Mouse (Mus musculus): ENCODE measurements around the gene F2r. TPM values are rescaled to one million over a fixed set of nuclear protein-coding genes. Genes with fewer than 3 reads are reported as not detected.

F2r gene
- polyA plus RNA-seq, 1 experiment from 2014 or later, result 85.6 TPM

DNA sequence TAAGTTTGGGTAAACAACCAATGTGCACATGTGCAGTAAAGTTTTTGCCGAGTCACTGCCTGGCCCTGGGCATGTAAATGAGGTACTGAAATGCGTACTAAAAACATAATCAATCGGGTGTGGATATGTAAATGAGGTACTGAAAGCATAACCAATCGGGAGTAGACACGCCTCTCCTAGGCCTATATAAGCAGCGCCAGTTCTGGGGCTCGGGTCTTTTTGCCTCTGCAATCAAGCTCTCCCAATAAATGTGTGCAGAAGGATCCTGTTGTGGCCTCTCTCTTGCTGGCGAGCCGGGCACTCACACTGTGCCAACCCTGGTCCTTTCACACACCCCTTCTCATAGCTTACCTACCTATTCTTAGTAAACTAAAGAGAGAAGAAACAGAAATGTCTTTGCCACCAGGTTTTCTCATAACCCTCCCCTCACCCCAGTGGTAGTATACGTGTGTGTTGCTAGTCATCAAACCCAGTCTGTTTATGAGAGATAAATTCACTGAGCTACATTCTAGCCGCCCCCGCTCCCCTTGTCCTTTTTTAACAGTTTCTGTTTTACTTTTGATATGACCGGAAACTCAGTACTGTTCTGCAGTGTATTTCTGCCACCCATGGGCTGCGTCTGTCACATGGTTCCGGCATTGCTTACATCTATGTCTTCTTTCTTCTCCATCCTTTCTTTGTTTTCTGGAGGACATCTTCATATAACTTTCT is 51.3 kb downstream of the F2r start:
- ATAC-seq (replicated peaks; ENCODE audit: low FRiP score, low read depth) (no peak), DNase-seq (ENCODE audit: low spot score) (no peak)
- WGBS, result 97% methylated on average over 15 of the region's 15 CpGs
- no peaks in the 10 kb centered on the region for H3K9me3 ChIP-seq (replicated peaks; ENCODE audit: low read length)
- H3K9ac ChIP-seq (ENCODE audit: low read depth, low read length), result no peak overlapping the region
- H3K27ac ChIP-seq, result no peak overlapping the region
- H3K27me3 ChIP-seq (ENCODE audit: insufficient read depth, low read length), result no peaks in the 10 kb centered on the region
- no peaks in the 10 kb centered on the region for H3K4me1 ChIP-seq (replicated peaks; ENCODE audit: insufficient read depth, low read length)
- TF ChIP-seq CTCF (IDR thresholded peaks at IDR 0.05; ENCODE audit: low read depth), result no peak
- no peak overlapping the region for H3K4me2 ChIP-seq (ENCODE audit: low read length)
- no peaks in the 10 kb centered on the region for H3K36me3 ChIP-seq (ENCODE audit: insufficient read depth, low read length)
- no peak overlapping the region for H3K4me3 ChIP-seq (replicated peaks; ENCODE audit: low read depth, low read length)

DNA sequence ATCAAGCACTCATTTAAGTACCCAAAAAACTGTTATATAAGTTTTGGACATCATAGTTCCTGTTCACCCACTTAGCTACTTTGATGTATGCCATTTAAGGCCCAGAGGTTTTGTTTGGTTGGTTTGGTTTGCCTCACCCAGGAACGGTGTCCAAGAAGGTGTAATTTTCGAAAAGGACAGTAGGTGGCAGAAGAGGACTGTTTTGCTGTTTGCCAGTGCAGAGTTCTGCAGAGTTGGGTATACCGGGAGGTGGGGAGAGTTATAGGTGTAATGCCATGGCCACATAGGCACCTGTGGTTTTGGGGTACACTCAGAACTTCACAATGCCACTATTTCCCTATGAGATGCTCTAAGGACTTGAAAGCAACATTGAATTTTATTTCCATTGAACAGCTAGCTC is 54.6 kb downstream of the F2r start:
- peak; percentile 96 for TF ChIP-seq CTCF (IDR thresholded peaks at IDR 0.05; ENCODE audit: low read depth)
- Histone ChIP-seq H3K9me3 (replicated peaks; ENCODE audit: low read length) (no peaks in the 10 kb centered on the region), H3K27me3 (ENCODE audit: insufficient read depth, low read length) (no peaks in the 10 kb centered on the region), H3K36me3 (ENCODE audit: insufficient read depth, low read length) (no peaks in the 10 kb centered on the region), H3K4me3 (replicated peaks; ENCODE audit: low read depth, low read length) (no peak overlapping the region), H3K9ac (ENCODE audit: low read depth, low read length) (no peak overlapping the region), H3K4me1 (replicated peaks; ENCODE audit: insufficient read depth, low read length) (no peaks in the 10 kb centered on the region), H3K4me2 (ENCODE audit: low read length) (no peak overlapping the region), H3K27ac (no peak overlapping the region)
- no peak; the same call in 1 of the 2 replicates for ATAC-seq (replicated peaks; ENCODE audit: low FRiP score, low read depth)
- peak; percentile 87 for DNase-seq (ENCODE audit: low spot score)
- WGBS, result under 1% methylated on average over 3 of the region's 3 CpGs

GRCm38 (mm10) chr13:95563066-95563610 is 55.1 kb downstream of the F2r start:
- TF ChIP-seq CTCF (IDR thresholded peaks at IDR 0.05; ENCODE audit: low read depth), result no peak
- ATAC-seq (replicated peaks; ENCODE audit: low FRiP score, low read depth), result no peak
- no peak overlapping the region for H3K9ac ChIP-seq (ENCODE audit: low read depth, low read length)
- H3K27me3 ChIP-seq (ENCODE audit: insufficient read depth, low read length), result no peaks in the 10 kb centered on the region
- no peaks in the 10 kb centered on the region for H3K9me3 ChIP-seq (replicated peaks; ENCODE audit: low read length)
- DNase-seq (ENCODE audit: low spot score), result no peak
- H3K4me1 ChIP-seq (replicated peaks; ENCODE audit: insufficient read depth, low read length), result no peaks in the 10 kb centered on the region
- no peaks in the 10 kb centered on the region for H3K36me3 ChIP-seq (ENCODE audit: insufficient read depth, low read length)
- no peak overlapping the region for H3K4me2 ChIP-seq (ENCODE audit: low read length)
- 66% methylated on average over 10 of the region's 10 CpGs for WGBS
- H3K4me3 ChIP-seq (replicated peaks; ENCODE audit: low read depth, low read length), result no peak overlapping the region
- H3K27ac ChIP-seq, result no peak overlapping the region

DNA sequence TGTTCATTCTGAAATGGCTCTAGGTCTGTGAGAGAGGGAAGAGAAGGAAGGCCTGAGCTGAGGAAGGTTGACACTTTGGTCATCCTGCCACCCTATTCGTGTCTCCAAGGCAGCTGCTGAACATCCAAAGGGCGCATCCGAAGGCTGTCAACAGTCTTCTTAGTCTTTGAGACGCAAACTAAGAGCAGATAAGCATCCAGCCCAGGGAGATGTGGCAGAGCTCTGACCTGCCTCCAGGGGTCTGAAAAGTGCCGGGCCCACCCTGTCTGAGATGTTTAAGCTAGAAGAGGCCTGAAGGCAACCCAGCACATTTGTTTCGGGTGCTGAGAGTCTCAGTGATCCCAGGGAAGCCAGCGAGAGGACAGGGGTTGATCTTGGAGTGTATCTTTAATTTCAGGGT is 61.0 kb downstream of the F2r start:
- TF ChIP-seq CTCF (IDR thresholded peaks at IDR 0.05; ENCODE audit: low read depth), result no peak
- Histone ChIP-seq H3K9ac (ENCODE audit: low read depth, low read length) (no peak overlapping the region), H3K36me3 (ENCODE audit: insufficient read depth, low read length) (no peaks in the 10 kb centered on the region), H3K27ac (no peak overlapping the region), H3K9me3 (replicated peaks; ENCODE audit: low read length) (no peaks in the 10 kb centered on the region), H3K4me3 (replicated peaks; ENCODE audit: low read depth, low read length) (no peak overlapping the region), H3K4me1 (replicated peaks; ENCODE audit: insufficient read depth, low read length) (no peaks in the 10 kb centered on the region), H3K27me3 (ENCODE audit: insufficient read depth, low read length) (no peaks in the 10 kb centered on the region), H3K4me2 (ENCODE audit: low read length) (no peak overlapping the region)
- DNase-seq (ENCODE audit: low spot score) (no peak), ATAC-seq (replicated peaks; ENCODE audit: low FRiP score, low read depth) (no peak)
- WGBS, result 86% methylated on average over 7 of the region's 7 CpGs

DNA sequence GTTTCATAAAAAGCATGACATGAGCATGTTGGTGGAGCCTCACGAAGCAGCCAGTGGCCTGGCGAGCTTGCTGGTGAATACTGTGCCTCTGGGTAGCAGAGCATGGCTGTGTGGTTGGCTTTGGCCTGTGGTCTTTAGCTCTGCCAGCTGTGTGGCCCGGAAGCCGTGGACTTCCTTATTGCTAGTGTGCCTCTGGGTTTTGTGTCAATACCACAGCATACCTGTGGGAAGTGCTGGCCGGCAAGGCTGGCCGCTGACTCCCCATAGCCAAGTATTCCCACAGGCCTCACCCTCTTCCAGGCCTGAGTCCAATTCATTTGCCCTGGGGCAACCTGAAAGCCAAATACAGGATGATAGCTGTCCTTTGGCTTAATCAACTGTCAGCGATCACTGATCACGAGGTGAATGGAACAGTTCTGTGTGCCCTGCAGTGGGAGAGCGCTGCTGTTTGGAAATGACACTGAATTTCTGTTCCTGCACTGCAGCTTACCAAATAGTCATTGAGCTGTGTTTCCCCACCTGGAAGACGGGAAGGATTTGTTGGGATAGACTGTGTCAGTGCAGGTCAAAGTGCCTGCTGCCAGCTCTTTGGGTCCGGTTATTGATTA is 64.3 kb downstream of the F2r start:
- WGBS, result 80% methylated on average over 11 of the region's 11 CpGs
- DNase-seq (ENCODE audit: low spot score) (no peak), ATAC-seq (replicated peaks; ENCODE audit: low FRiP score, low read depth) (no peak)
- Histone ChIP-seq H3K4me1 (replicated peaks; ENCODE audit: insufficient read depth, low read length) (0 out of 2 replicates have a peak, but pooled peaks cover 5% of the 10 kb centered on the region), H3K36me3 (ENCODE audit: insufficient read depth, low read length) (no peaks in the 10 kb centered on the region), H3K27me3 (ENCODE audit: insufficient read depth, low read length) (no peaks in the 10 kb centered on the region), H3K4me2 (ENCODE audit: low read length) (no peak overlapping the region), H3K27ac (no peak overlapping the region), H3K9ac (ENCODE audit: low read depth, low read length) (no peak overlapping the region), H3K4me3 (replicated peaks; ENCODE audit: low read depth, low read length) (no peak overlapping the region), H3K9me3 (replicated peaks; ENCODE audit: low read length) (no peaks in the 10 kb centered on the region)
- no peak for TF ChIP-seq CTCF (IDR thresholded peaks at IDR 0.05; ENCODE audit: low read depth)

Other genes starting within 250 kb of the F2r start
- gene Aggf1, start 243.1 kb downstream of the F2r start, polyA plus RNA-seq (2015; fragmentation: Nextera tagmentation; extraction: Ambion mirVana), result 32.2 and 33.1 TPM in 2 replicates
- gene Crhbp, start 173.6 kb downstream of the F2r start, polyA plus RNA-seq (2015; fragmentation: Nextera tagmentation; extraction: Ambion mirVana), result 0.17 TPM in 1 of 2 replicates, not detected in the other
- not detected in 2 replicates for gene S100z, start 139.8 kb downstream of the F2r start, polyA plus RNA-seq (2015; fragmentation: Nextera tagmentation; extraction: Ambion mirVana)
- 10.4 and 10.7 TPM in 2 replicates for gene F2rl1, start 93.3 kb downstream of the F2r start, polyA plus RNA-seq (2015; fragmentation: Nextera tagmentation; extraction: Ambion mirVana)
- gene F2rl2, start 78.4 kb upstream of the F2r start, polyA plus RNA-seq (2015; fragmentation: Nextera tagmentation; extraction: Ambion mirVana), result 0.09 and 0.11 TPM in 2 replicates